Mouse (Mus musculus): ENCODE results near the gene Wrap53. TPM values are rescaled to one million over a fixed set of nuclear protein-coding genes. Genes with fewer than 3 reads are reported as not detected.

Wrap53 gene
- total and polyA plus RNA-seq, 3 experiments, result 9.6 to 22.0 (median 20.5) TPM

DNA sequence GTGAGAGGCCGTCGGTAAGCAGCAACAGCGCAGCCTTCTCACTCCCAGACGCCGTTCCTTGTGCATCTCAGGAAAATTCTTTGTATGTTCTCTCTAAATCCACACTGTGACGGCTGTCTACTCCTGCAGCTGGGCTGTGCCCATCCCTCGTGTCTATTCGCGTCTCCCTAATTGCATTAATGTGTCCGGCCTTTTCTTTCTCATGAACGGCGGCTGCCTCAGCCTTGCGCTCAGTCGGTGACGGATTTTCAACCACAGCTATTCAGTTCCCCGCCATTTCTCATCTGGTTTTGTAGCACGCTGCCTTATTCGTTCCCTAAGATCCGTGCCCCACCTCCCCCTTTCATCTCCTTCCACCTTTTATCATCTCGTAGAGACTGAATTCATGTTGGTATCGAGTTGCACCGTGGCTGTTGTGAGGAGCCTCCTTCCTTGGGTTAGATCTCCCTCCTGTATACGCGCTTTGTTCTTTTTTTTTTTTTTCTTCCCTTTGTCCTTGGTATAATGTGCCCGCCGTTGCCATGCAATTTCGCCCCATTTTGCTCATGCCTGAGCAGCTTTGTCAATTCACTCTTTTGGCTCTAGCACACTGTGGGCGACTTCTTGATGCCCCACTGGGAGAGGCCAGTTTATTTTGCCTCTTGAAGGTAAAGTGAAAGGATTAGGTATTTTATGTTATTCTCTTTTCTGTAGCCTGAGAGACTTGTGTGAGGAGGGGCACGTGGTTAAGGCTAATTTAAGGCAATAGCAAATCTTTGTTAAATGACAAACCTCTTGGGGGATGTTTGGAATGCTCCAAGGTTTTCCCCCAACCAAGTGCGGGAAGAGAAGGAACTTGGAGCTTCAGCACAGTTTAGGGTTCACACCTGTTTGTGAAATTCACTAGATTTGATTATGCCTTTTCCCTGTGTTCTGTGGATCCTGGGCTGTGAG, 52.7 kb downstream of the Wrap53 start:
- H3K36me3 ChIP-seq (replicated peaks), result no peaks in the 10 kb centered on the region
- H3K27me3 ChIP-seq (ENCODE audit: insufficient read depth, low read length), result peaks cover 10% of the 10 kb centered on the region
- peaks cover 11% of the 10 kb centered on the region for H3K4me1 ChIP-seq (ENCODE audit: insufficient read depth, low read depth, low read length)
- H3K9me3 ChIP-seq (replicated peaks), result no peaks in the 10 kb centered on the region
- DNase-seq (ENCODE audit: low spot score), result no peak
- no peak for ATAC-seq (ENCODE audit: extremely low read depth, insufficient number of reproducible peaks, low FRiP score, poor library complexity, severe bottlenecking)
- H3K4me3 ChIP-seq (ENCODE audit: low read depth, low read length), result no peak overlapping the region
- TF ChIP-seq CTCF (IDR thresholded peaks at IDR 0.05; ENCODE audit: low read depth, low read length), result no peak
- no peak for TF ChIP-seq GATA2 (IDR thresholded peaks at IDR 0.05; ENCODE audit: borderline replicate concordance, low read depth, low read length)
- no peak for TF ChIP-seq GATA1 (IDR thresholded peaks at IDR 0.05; ENCODE audit: borderline replicate concordance, low read length)
- no peak for TF ChIP-seq POLR2AphosphoS5 (IDR thresholded peaks at IDR 0.05; ENCODE audit: insufficient replicate concordance, low read depth, low read length)
- no peak for TF ChIP-seq TAL1 (conservative IDR thresholded peaks at IDR 0.05; ENCODE audit: low read depth, low read length)

DNA sequence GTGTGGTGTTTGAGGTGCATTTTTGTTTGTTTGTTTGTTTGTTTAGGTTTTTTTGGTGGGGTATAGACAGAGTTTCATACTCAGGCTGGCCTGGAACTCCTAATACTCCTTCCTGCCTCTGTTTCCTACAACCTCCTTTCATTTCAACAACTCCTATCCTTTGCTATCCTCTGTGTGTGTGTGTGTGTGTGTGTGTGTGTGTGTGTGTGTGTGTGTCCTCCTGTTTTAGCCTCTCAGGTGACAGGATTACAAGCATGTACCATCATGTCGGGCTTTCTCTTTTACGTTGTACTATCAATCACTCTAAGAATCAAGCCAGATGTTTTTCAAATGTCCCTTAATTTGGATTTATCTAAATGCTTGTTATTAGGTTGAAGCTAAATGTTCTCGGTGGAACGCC, 53.4 kb downstream of the Wrap53 start:
- TF ChIP-seq TAL1 (conservative IDR thresholded peaks at IDR 0.05; ENCODE audit: low read depth, low read length), result no peak
- no peak for TF ChIP-seq CTCF (IDR thresholded peaks at IDR 0.05; ENCODE audit: low read depth, low read length)
- TF ChIP-seq GATA1 (IDR thresholded peaks at IDR 0.05; ENCODE audit: borderline replicate concordance, low read length), result no peak
- no peak for TF ChIP-seq GATA2 (IDR thresholded peaks at IDR 0.05; ENCODE audit: borderline replicate concordance, low read depth, low read length)
- TF ChIP-seq POLR2AphosphoS5 (IDR thresholded peaks at IDR 0.05; ENCODE audit: insufficient replicate concordance, low read depth, low read length), result no peak
- DNase-seq (ENCODE audit: low spot score) (no peak), ATAC-seq (ENCODE audit: extremely low read depth, insufficient number of reproducible peaks, low FRiP score, poor library complexity, severe bottlenecking) (no peak)
- no peaks in the 10 kb centered on the region for H3K9me3 ChIP-seq (replicated peaks)
- peaks cover 10% of the 10 kb centered on the region for H3K27me3 ChIP-seq (ENCODE audit: insufficient read depth, low read length)
- no peaks in the 10 kb centered on the region for H3K36me3 ChIP-seq (replicated peaks)
- peaks cover 19% of the 10 kb centered on the region for H3K4me1 ChIP-seq (ENCODE audit: insufficient read depth, low read depth, low read length)
- no peak overlapping the region for H3K4me3 ChIP-seq (ENCODE audit: low read depth, low read length)

DNA sequence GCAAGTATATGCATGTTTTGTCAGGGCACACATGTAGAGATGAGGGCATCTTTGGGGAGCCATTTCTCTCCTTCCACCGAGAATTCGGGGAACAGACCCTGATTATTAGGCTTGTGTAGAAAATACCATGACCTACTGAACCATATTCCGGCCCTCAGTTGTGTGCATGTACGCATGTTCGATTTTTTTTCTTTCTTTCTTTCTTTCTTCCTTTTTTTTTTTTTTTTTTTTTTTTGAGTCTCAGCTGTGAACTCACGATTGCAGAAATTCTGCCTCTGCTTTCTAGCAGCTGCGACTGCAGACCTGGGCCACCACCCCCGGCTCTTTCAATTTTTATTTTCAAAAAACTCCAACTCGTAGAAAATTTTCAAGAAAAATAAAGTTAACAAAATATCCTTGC, 54.4 kb downstream of the Wrap53 start:
- Histone ChIP-seq H3K4me3 (ENCODE audit: low read depth, low read length) (no peak overlapping the region), H3K4me1 (ENCODE audit: insufficient read depth, low read depth, low read length) (peaks cover 29% of the 10 kb centered on the region), H3K27me3 (ENCODE audit: insufficient read depth, low read length) (peaks cover 10% of the 10 kb centered on the region), H3K9me3 (replicated peaks) (no peaks in the 10 kb centered on the region), H3K36me3 (replicated peaks) (no peaks in the 10 kb centered on the region)
- DNase-seq (ENCODE audit: low spot score), result no peak
- no peak for ATAC-seq (ENCODE audit: extremely low read depth, insufficient number of reproducible peaks, low FRiP score, poor library complexity, severe bottlenecking)
- TF ChIP-seq CTCF (IDR thresholded peaks at IDR 0.05; ENCODE audit: low read depth, low read length) (no peak), GATA2 (IDR thresholded peaks at IDR 0.05; ENCODE audit: borderline replicate concordance, low read depth, low read length) (no peak), TAL1 (conservative IDR thresholded peaks at IDR 0.05; ENCODE audit: low read depth, low read length) (no peak), GATA1 (IDR thresholded peaks at IDR 0.05; ENCODE audit: borderline replicate concordance, low read length) (no peak), POLR2AphosphoS5 (IDR thresholded peaks at IDR 0.05; ENCODE audit: insufficient replicate concordance, low read depth, low read length) (no peak)

DNA sequence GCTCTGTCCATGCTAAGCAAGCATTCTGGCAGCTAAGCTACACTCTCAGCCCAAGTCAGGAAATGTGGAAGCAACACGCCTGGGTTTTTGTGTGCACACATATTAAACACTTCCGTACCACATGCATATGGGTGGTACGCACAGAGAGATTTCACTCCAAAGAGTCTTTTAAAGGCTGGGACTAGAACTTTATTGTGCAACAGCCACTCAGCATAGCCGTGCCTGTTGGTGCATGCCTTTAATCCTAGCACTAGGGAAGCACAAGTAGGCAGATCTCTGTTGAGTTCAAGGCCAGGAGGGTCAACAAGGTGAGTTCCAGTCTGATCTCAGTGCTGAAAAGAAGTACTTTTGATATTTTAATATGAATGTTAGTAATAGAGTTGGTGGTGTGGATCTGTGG, 56.4 kb downstream of the Wrap53 start:
- no peak for TF ChIP-seq GATA1 (IDR thresholded peaks at IDR 0.05; ENCODE audit: borderline replicate concordance, low read length)
- TF ChIP-seq CTCF (IDR thresholded peaks at IDR 0.05; ENCODE audit: low read depth, low read length), result no peak
- no peak for TF ChIP-seq TAL1 (conservative IDR thresholded peaks at IDR 0.05; ENCODE audit: low read depth, low read length)
- no peak for TF ChIP-seq GATA2 (IDR thresholded peaks at IDR 0.05; ENCODE audit: borderline replicate concordance, low read depth, low read length)
- no peak for TF ChIP-seq POLR2AphosphoS5 (IDR thresholded peaks at IDR 0.05; ENCODE audit: insufficient replicate concordance, low read depth, low read length)
- ATAC-seq (ENCODE audit: extremely low read depth, insufficient number of reproducible peaks, low FRiP score, poor library complexity, severe bottlenecking) (no peak), DNase-seq (ENCODE audit: low spot score) (no peak)
- Histone ChIP-seq H3K4me3 (ENCODE audit: low read depth, low read length) (no peak overlapping the region), H3K9me3 (replicated peaks) (no peaks in the 10 kb centered on the region), H3K4me1 (ENCODE audit: insufficient read depth, low read depth, low read length) (peaks cover 35% of the 10 kb centered on the region), H3K27me3 (ENCODE audit: insufficient read depth, low read length) (no peaks in the 10 kb centered on the region), H3K36me3 (replicated peaks) (no peaks in the 10 kb centered on the region)

DNA sequence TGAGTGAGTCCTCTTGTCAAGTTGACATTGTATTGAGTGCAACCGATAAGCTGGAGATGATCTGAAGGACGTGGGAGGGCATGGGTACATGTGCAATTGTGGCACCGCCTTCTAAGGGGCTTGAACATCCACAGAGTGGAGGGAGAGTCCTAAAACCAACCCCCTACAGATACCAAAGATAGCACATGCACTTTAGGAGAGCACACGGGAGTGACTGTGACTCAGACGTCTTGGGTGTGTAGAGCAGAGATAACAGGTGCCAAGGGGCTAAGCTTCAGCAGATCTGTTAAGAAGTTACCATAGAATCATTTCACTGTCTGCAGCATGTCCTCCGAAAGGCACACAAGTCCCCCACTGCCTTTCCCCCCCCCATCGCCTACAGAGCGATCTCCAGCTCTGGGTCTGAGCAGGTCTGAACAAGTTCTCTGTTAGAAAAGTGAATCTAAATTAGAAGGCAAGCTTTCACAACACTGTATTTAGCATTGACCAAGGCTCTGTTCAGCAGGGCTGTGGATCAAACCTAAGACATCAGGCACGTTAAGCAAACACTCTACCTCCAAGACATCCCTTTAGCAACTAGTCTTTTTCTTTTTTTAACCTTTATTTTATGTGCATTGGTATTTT, 58.4 kb downstream of the Wrap53 start:
- Histone ChIP-seq H3K9me3 (replicated peaks) (no peaks in the 10 kb centered on the region), H3K27me3 (ENCODE audit: insufficient read depth, low read length) (peaks cover 10% of the 10 kb centered on the region; the same call in 1 of the 2 replicates), H3K36me3 (replicated peaks) (no peaks in the 10 kb centered on the region), H3K4me3 (ENCODE audit: low read depth, low read length) (peak overlapping the region; percentile 18; the same call in 1 of the 2 replicates), H3K4me1 (ENCODE audit: insufficient read depth, low read depth, low read length) (peaks cover 45% of the 10 kb centered on the region)
- DNase-seq (ENCODE audit: low spot score), result peak; percentile 46
- TF ChIP-seq TAL1 (conservative IDR thresholded peaks at IDR 0.05; ENCODE audit: low read depth, low read length) (peak; percentile 51), GATA2 (IDR thresholded peaks at IDR 0.05; ENCODE audit: borderline replicate concordance, low read depth, low read length) (no peak), POLR2AphosphoS5 (IDR thresholded peaks at IDR 0.05; ENCODE audit: insufficient replicate concordance, low read depth, low read length) (no peak), CTCF (IDR thresholded peaks at IDR 0.05; ENCODE audit: low read depth, low read length) (no peak), GATA1 (IDR thresholded peaks at IDR 0.05; ENCODE audit: borderline replicate concordance, low read length) (no peak)
- ATAC-seq (ENCODE audit: extremely low read depth, insufficient number of reproducible peaks, low FRiP score, poor library complexity, severe bottlenecking), result peak; percentile 85

DNA sequence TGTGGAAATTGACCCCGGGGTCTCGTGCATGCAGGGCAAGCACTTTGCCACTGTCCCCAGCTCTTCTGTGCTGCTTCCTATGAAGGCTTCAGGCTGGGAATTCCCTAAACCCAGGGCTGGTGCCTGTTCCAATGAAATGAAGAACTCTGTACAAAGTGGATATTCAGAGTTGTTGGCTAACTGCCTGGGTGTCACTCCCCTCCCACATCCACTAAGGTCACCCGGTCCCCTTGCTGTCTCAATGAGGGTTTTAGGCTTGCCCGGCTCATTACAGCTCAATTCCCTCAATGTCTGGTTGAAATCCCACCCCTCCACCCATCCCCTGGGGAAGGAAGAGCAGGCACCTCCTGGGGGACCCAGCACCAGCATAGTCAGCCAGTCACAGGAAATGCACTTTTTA, 60.1 kb downstream of the Wrap53 start:
- ATAC-seq (ENCODE audit: extremely low read depth, insufficient number of reproducible peaks, low FRiP score, poor library complexity, severe bottlenecking) (no peak), DNase-seq (ENCODE audit: low spot score) (no peak)

More for the DNA sequence above, 60.1 kb downstream of the Wrap53 start:
- TF ChIP-seq TAL1 (conservative IDR thresholded peaks at IDR 0.05; ENCODE audit: low read depth, low read length), result no peak
- TF ChIP-seq GATA2 (IDR thresholded peaks at IDR 0.05; ENCODE audit: borderline replicate concordance, low read depth, low read length), result no peak
- no peak for TF ChIP-seq POLR2AphosphoS5 (IDR thresholded peaks at IDR 0.05; ENCODE audit: insufficient replicate concordance, low read depth, low read length)
- no peak for TF ChIP-seq CTCF (IDR thresholded peaks at IDR 0.05; ENCODE audit: low read depth, low read length)
- TF ChIP-seq GATA1 (IDR thresholded peaks at IDR 0.05; ENCODE audit: borderline replicate concordance, low read length), result no peak
- Histone ChIP-seq H3K27me3 (ENCODE audit: insufficient read depth, low read length) (peaks cover 25% of the 10 kb centered on the region), H3K36me3 (replicated peaks) (no peaks in the 10 kb centered on the region), H3K4me3 (ENCODE audit: low read depth, low read length) (no peak overlapping the region), H3K9me3 (replicated peaks) (no peaks in the 10 kb centered on the region), H3K4me1 (ENCODE audit: insufficient read depth, low read depth, low read length) (peaks cover 54% of the 10 kb centered on the region)
